Mouse (Mus musculus) ES-Bruce4 (cell line): ENCODE data around the gene Kif26a.

ENCODE experiments used
- CTCF ChIP-seq: IDR thresholded peaks from one replicate; pipeline ENCODE4 v1.8.1; 2011; ENCODE audit warnings: low read depth, low read length
- EP300 ChIP-seq: IDR thresholded peaks from 2 replicates; pipeline ENCODE4 v1.6.1; 2011; ENCODE audit warnings: low read depth, low read length; ENCODE audit not compliant: insufficient read depth
- POLR2A ChIP-seq: IDR thresholded peaks from one replicate; pipeline ENCODE4 v1.8.1; 2011; ENCODE audit warnings: low read length; ENCODE audit not compliant: insufficient read depth

DNA sequence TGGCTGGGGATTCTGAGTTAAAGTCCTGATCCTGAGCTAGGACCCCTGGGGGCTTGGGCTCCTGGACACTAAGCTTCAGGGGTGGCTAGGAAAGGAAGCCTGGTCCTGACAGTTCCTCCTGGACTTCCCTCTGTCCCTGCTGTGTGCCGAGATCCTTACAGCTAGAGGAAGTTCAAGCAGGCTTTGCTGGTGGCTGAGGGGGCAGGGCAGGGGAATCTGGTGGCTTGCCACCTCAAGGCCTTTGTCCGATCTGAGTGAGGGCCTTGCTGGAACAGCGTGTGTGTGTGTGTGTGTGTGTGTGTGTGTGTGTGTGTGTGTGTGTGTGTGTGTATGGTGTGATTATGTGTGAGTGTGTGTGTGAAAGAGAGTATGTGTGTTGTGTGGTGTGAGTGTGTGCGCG lies 8.5 kb downstream of the Kif26a start:
- no peak for TF ChIP-seq POLR2A
- TF ChIP-seq CTCF = no peak
- TF ChIP-seq EP300 = no peak
